ENCODE assay signal across 25 mouse cellular contexts in the genomic region with DNA sequence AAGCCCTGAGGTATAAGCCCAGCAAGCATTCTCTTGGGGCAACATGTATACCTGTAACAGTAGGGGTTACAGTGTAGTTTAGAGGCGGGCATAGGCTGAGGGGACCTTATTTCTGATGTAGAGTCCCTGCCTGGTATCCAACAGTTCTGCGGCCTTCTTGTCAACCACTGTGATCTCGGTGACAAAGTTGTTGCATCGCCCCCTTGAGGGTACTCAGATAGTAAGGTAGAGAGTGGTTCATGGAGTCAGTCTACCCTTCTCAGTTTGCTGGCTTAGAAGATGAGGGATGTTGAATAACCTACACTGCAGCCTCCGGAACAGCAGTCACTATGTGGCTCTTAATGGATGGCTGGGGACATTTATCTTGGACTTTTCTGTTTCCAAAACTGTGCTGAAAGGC.
DNase-seq lines count a peak whose midpoint lies in the region; ATAC-seq and TF ChIP-seq lines count a peak whose summit lies in the region.
"Had no signal": no experiment of that assay in that cellular context is flagged by ENCODE, and none has a peak within 500 bp of the region (broad histone marks: within the 10 kb centered on the region; RNA-seq: fewer than 3 reads in every experiment).

No protein-coding gene starts in this region.

- H3K9ac ChIP-seq in liver, embryonic 14.5 days (replicated peaks), result no peak overlapping the region
- no peak overlapping the region for H3K9ac ChIP-seq in liver, embryonic 11.5 days (ENCODE audit: low read depth, low read length)
- H3K9ac ChIP-seq in ES-Bruce4 (ENCODE audit: low read depth, poor library complexity, severe bottlenecking), result 0 out of 2 replicates have a peak overlapping the region, but pooled peaks have one; percentile 14
- H3K9ac ChIP-seq: forebrain, embryonic 13.5 days; heart, embryonic 12.5 days; heart, embryonic 15.5 days; hindbrain, embryonic 13.5 days had no signal

- TF ChIP-seq CTCF in liver, embryonic 14.5 days (IDR thresholded peaks at IDR 0.05; ENCODE audit: low read depth), result peak; percentile 15; the same call in 1 of the 2 replicates
- TF ChIP-seq CTCF in ES-Bruce4 (IDR thresholded peaks at IDR 0.05; ENCODE audit: low read depth, low read length), result peak; percentile 15

- H3K9me3 ChIP-seq in liver, embryonic 14.5 days (ENCODE audit: control insufficient read depth, low read length), result no peaks in the 10 kb centered on the region
- no peaks in the 10 kb centered on the region for H3K9me3 ChIP-seq in liver, embryonic 11.5 days (ENCODE audit: control insufficient read depth, low read length)
- no peaks in the 10 kb centered on the region for H3K9me3 ChIP-seq in ES-Bruce4 (replicated peaks; ENCODE audit: control insufficient read depth, insufficient read depth, low read length, poor library complexity, severe bottlenecking)
- H3K9me3 ChIP-seq: forebrain, embryonic 10.5 days; forebrain, embryonic 13.5 days; heart, embryonic 12.5 days; heart, embryonic 15.5 days; hindbrain, embryonic 10.5 days; hindbrain, embryonic 13.5 days had no signal

- ATAC-seq in liver, embryonic 14.5 days (ENCODE audit: insufficient read depth), result no peak
- ATAC-seq in liver, embryonic 11.5 days (replicated peaks; ENCODE audit: low FRiP score), result no peak
- ATAC-seq: forebrain, embryonic 13.5 days; forebrain, embryonic 16.5 days; hindbrain, embryonic 16.5 days had no signal

- H3K36me3 ChIP-seq in liver, embryonic 14.5 days (replicated peaks; ENCODE audit: control insufficient read depth, insufficient read depth, low read depth), result no peaks in the 10 kb centered on the region
- H3K36me3 ChIP-seq in liver, embryonic 11.5 days (ENCODE audit: control insufficient read depth, insufficient read depth, low read length), result no peaks in the 10 kb centered on the region
- no peaks in the 10 kb centered on the region for H3K36me3 ChIP-seq in ES-Bruce4 (ENCODE audit: control insufficient read depth, insufficient read depth, low read length, poor library complexity, severe bottlenecking)
- H3K36me3 ChIP-seq: forebrain, embryonic 10.5 days; heart, embryonic 12.5 days; heart, embryonic 15.5 days; hindbrain, embryonic 10.5 days; hindbrain, embryonic 13.5 days had no signal

- no peak overlapping the region for H3K4me3 ChIP-seq in liver, embryonic 14.5 days (ENCODE audit: insufficient read depth in 1 of 2, low read depth in 2 of 2, low read length in 2 of 2)
- no peak overlapping the region for H3K4me3 ChIP-seq in liver, embryonic 11.5 days (ENCODE audit: low read depth, low read length)
- no peak overlapping the region for H3K4me3 ChIP-seq in ES-Bruce4 (ENCODE audit: low read depth, low read length)
- H3K4me3 ChIP-seq: forebrain, embryonic 10.5 days; forebrain, embryonic 13.5 days; gastrocnemius, adult 2 months; heart, embryonic 12.5 days; heart, embryonic 15.5 days; hindbrain, embryonic 10.5 days; hindbrain, embryonic 13.5 days had no signal

- TF ChIP-seq POLR2A in ES-Bruce4 (IDR thresholded peaks at IDR 0.05; ENCODE audit: insufficient read depth, low read length), result no peak

- no peak for TF ChIP-seq EP300 in liver, embryonic 14.5 days (IDR thresholded peaks at IDR 0.05; ENCODE audit: low read depth)
- no peak for TF ChIP-seq EP300 in ES-Bruce4 (IDR thresholded peaks at IDR 0.05; ENCODE audit: insufficient read depth, low read depth, low read length)

- H3K4me2 ChIP-seq in liver, embryonic 14.5 days (ENCODE audit: low read depth), result no peak overlapping the region
- no peak overlapping the region for H3K4me2 ChIP-seq in liver, embryonic 11.5 days
- H3K4me2 ChIP-seq: forebrain, embryonic 13.5 days; heart, embryonic 12.5 days; heart, embryonic 15.5 days; hindbrain, embryonic 13.5 days had no signal

- H3K27me3 ChIP-seq in liver, embryonic 14.5 days (ENCODE audit: control insufficient read depth, insufficient read depth, low read length), result no peaks in the 10 kb centered on the region
- H3K27me3 ChIP-seq in liver, embryonic 11.5 days (replicated peaks; ENCODE audit: control insufficient read depth, insufficient read depth, low read length), result no peaks in the 10 kb centered on the region
- H3K27me3 ChIP-seq in ES-Bruce4 (ENCODE audit: control insufficient read depth, insufficient read depth, low read length, poor library complexity, severe bottlenecking), result no peaks in the 10 kb centered on the region
- H3K27me3 ChIP-seq: forebrain, embryonic 13.5 days; heart, embryonic 12.5 days; heart, embryonic 15.5 days; hindbrain, embryonic 13.5 days had no signal

- WGBS in liver, embryonic 14.5 days (ENCODE audit: insufficient replicate concordance), result 73% methylated on average over 5 of the region's 5 CpGs
- WGBS in liver, embryonic 11.5 days, result 78% methylated on average over 5 of the region's 5 CpGs

- H3K27ac ChIP-seq in liver, embryonic 14.5 days, result no peak overlapping the region
- H3K27ac ChIP-seq in liver, embryonic 11.5 days (ENCODE audit: low read depth, low read length), result no peak overlapping the region
- H3K27ac ChIP-seq in ES-Bruce4 (ENCODE audit: insufficient read depth, low read length), result peak overlapping the region; percentile 99
- H3K27ac ChIP-seq: forebrain, embryonic 10.5 days; forebrain, embryonic 13.5 days; gastrocnemius, adult 2 months; heart, embryonic 15.5 days; hindbrain, embryonic 10.5 days had no signal

- DNase-seq in liver, embryonic 14.5 days (ENCODE audit: low read depth in 3 of 3, low spot score in 3 of 3), result no peak
- no peak for DNase-seq in liver, embryonic 11.5 days (ENCODE audit: low spot score)
- DNase-seq in induced T-regulatory cell, adult 2 months (ENCODE audit: low read depth), result peak; percentile 14
- no peak for DNase-seq in right cerebral cortex, adult 18-20 months
- DNase-seq in spleen, adult 18-20 months, result no peak
- DNase-seq in frontal cortex, postnatal 10 days (ENCODE audit: low spot score in 2 of 2), result no peak
- DNase-seq: adrenal gland, adult 8-10 months; adrenal gland, postnatal 25 days; cerebellum, adult 18-20 months; cerebellum, adult 9-10 months; cerebellum, postnatal 14 days; gastrocnemius, adult 2 months; gastrocnemius, postnatal 14 days; heart, adult 11 months; heart, postnatal 10 days; heart, postnatal 36 days had no signal

- peaks cover 9 to 26% of the 10 kb centered on the region in 2 experiments; a peak in 3 of 4 replicates for H3K4me1 ChIP-seq in liver, embryonic 14.5 days (replicated peaks; ENCODE audit: control insufficient read depth in 2 of 2, insufficient read depth in 2 of 2, low read length in 1 of 2)
- peaks cover 19% of the 10 kb centered on the region for H3K4me1 ChIP-seq in liver, embryonic 11.5 days (replicated peaks; ENCODE audit: control insufficient read depth, insufficient read depth, low read length)
- H3K4me1 ChIP-seq in ES-Bruce4 (ENCODE audit: control insufficient read depth, insufficient read depth, low read length), result peaks cover 11% of the 10 kb centered on the region
